Mouse (Mus musculus) spleen, adult 2 months (tissue): ENCODE measurements around the gene Gm29735.

ENCODE experiments used
- CTCF ChIP-seq: fragments of 200-500 bp; IDR thresholded peaks from 2 replicates; pipeline ENCODE4 v1.5.1; 2011; ENCODE audit warnings: mild to moderate bottlenecking, inconsistent platforms; ENCODE audit not compliant: insufficient read depth, insufficient read length, insufficient replicate concordance; ENCODE audit errors: extremely low read depth
- POLR2A ChIP-seq: fragments of 200-500 bp; IDR thresholded peaks from 2 replicates; pipeline ENCODE4 v1.6.1; 2011; ENCODE audit warnings: low read depth, low read length, inconsistent platforms

DNA sequence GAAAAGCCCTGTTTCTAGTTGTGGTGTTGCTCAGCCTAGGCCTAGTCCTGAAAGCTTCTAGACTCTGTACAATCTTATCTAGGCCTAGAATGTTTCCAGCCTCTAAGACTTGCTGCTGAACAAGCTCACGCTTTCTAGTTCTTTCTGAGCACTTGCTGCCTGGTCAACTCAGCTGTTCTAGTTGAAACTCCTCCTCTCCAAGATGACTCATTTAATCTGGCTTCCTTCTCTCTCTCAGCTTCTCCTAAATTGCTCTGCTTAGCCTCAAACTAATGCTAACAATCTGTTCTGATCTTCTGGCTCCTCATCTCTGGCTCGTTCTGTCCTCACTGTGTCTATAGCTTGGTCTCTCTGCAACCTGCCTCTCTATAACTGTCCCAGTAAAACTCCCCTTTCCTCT, 41.8 kb upstream of the Gm29735 start:
- TF ChIP-seq CTCF: no peak
- TF ChIP-seq POLR2A: no peak
